Mouse (Mus musculus): ENCODE data around the gene Rdh5.

Gene Rdh5

GRCm38 (mm10) chr10:128922822-128923012 lies at the start of gene Rdh5:
Rdh5 (minus strand) TSS chr10:128922888.
- no peak for DNase-seq (ENCODE audit: low spot score in 2 of 2)

GRCm38 (mm10) chr10:128970740-128971250 lies 48.1 kb upstream of the Rdh5 start:
- no peak for DNase-seq (ENCODE audit: low spot score in 2 of 2)

GRCm38 (mm10) chr10:128968341-128968749 lies 45.7 kb upstream of the Rdh5 start:
- no peak for DNase-seq (ENCODE audit: low spot score in 2 of 2)

GRCm38 (mm10) chr10:128965871-128966270 lies 43.2 kb upstream of the Rdh5 start:
- no peak for DNase-seq (ENCODE audit: low spot score in 2 of 2)

- no peak for DNase-seq (ENCODE audit: low spot score in 2 of 2)
Observed at GRCm38 (mm10) chr10:128964961-128965360, 42.3 kb upstream of the Rdh5 start.

- no peak for DNase-seq (ENCODE audit: low spot score in 2 of 2)
Observed at GRCm38 (mm10) chr10:128960590-128961584, 38.2 kb upstream of the Rdh5 start, which contains the start of gene Mettl7b. Mettl7b (minus strand) TSS chr10:128960988.

- DNase-seq (ENCODE audit: low spot score in 2 of 2): no peak
Observed at GRCm38 (mm10) chr10:128960142-128960541, 37.5 kb upstream of the Rdh5 start.

GRCm38 (mm10) chr10:128958340-128958739 lies 35.7 kb upstream of the Rdh5 start:
- DNase-seq (ENCODE audit: low spot score in 2 of 2): no peak

- DNase-seq (ENCODE audit: low spot score in 2 of 2): no peak
Observed at GRCm38 (mm10) chr10:128950208-128950887, 27.7 kb upstream of the Rdh5 start.

- DNase-seq (ENCODE audit: low spot score in 2 of 2): no peak
Observed at GRCm38 (mm10) chr10:128947496-128947895, 24.8 kb upstream of the Rdh5 start.

- peak in 1 of 2 experiments; percentile 27 for DNase-seq (ENCODE audit: low spot score in 2 of 2)
Observed at GRCm38 (mm10) chr10:128945675-128946074, 23.0 kb upstream of the Rdh5 start.

GRCm38 (mm10) chr10:128940475-128941061 lies 17.9 kb upstream of the Rdh5 start:
- DNase-seq (ENCODE audit: low spot score in 2 of 2): no peak

GRCm38 (mm10) chr10:128938974-128939373 lies 16.3 kb upstream of the Rdh5 start:
- DNase-seq (ENCODE audit: low spot score in 2 of 2): peak in 1 of 2 experiments; percentile 29

- peak; percentile 79 to 85 for DNase-seq (ENCODE audit: low spot score in 2 of 2)
Observed at GRCm38 (mm10) chr10:128938457-128938856, 15.8 kb upstream of the Rdh5 start.

GRCm38 (mm10) chr10:128937756-128938390 lies 15.2 kb upstream of the Rdh5 start:
- DNase-seq (ENCODE audit: low spot score in 2 of 2): peak in 1 of 2 experiments; percentile 48

- peak; percentile 53 to 68 for DNase-seq (ENCODE audit: low spot score in 2 of 2)
Observed at GRCm38 (mm10) chr10:128935826-128936440, 13.2 kb upstream of the Rdh5 start.

GRCm38 (mm10) chr10:128934997-128935787 lies 12.5 kb upstream of the Rdh5 start:
- peak in 1 of 2 experiments; percentile 34 for DNase-seq (ENCODE audit: low spot score in 2 of 2)

- DNase-seq (ENCODE audit: low spot score in 2 of 2): no peak
Observed at GRCm38 (mm10) chr10:128933976-128934721, 11.5 kb upstream of the Rdh5 start.

GRCm38 (mm10) chr10:128933574-128933973 lies 10.9 kb upstream of the Rdh5 start, which contains the start of gene Itga7:
Itga7 (plus strand) TSS chr10:128933818.
- peak in 1 of 2 experiments; percentile 38 for DNase-seq (ENCODE audit: low spot score in 2 of 2)

GRCm38 (mm10) chr10:128931441-128931840 lies 8.8 kb upstream of the Rdh5 start:
- DNase-seq (ENCODE audit: low spot score in 2 of 2): peak in 1 of 2 experiments; percentile 55

Data from heart, adult 9 months (tissue).